Mouse (Mus musculus): ENCODE data around the gene Hypk.
"Not testable (repeated sequence)": the region's sequence is repeated elsewhere in the genome, so short reads cannot be mapped to it uniquely, and the experiment has no call there.

- not testable (repeated sequence) for TF ChIP-seq CTCF (IDR thresholded peaks at IDR 0.05; ENCODE audit: control insufficient read depth, insufficient read depth, low read length)
- peak; percentile 73 for TF ChIP-seq POLR2A (IDR thresholded peaks at IDR 0.05; ENCODE audit: borderline replicate concordance, control insufficient read depth, low read depth, low read length)
These were observed 53.1 kb downstream of the Hypk start, which contains the start of the genes Mfap1a and Wdr76 for GRCm38 (mm10) chr2:121505942-121506882.
